Mouse (Mus musculus) ovary, postnatal 10 days (tissue): ENCODE results near the gene Fsd2.

Experiments used
- DNase-seq: peaks from one replicate; pipeline ENCODE4 v3.0.0; 2022; ENCODE audit warnings: low spot score

Fsd2 gene

DNA sequence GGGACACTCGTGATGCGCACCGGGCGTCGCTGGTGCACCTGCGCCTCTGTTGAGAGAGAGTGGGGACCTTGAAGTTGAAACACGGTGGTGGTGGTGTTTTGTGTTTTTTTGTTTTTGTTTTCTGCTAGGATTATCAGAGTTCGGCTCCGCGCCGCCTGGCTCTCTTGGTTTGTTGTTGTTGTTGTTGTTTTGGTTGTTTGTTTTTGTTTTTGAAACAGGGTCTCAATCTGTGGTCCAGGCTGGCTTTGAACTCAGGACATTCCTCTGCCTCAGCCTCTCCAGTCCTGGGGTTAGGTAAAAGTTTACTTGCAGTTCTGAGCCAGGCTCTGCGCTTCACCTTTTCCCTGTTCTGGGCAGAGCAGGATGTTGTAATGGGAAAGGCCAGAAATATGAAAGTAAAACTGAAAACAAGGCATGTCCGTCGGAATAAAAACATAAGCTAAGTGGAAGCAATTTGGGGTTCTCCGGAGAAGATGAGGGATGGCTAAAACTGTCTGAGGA is 5.2 kb upstream of the Fsd2 start:
- DNase-seq = no peak

DNA sequence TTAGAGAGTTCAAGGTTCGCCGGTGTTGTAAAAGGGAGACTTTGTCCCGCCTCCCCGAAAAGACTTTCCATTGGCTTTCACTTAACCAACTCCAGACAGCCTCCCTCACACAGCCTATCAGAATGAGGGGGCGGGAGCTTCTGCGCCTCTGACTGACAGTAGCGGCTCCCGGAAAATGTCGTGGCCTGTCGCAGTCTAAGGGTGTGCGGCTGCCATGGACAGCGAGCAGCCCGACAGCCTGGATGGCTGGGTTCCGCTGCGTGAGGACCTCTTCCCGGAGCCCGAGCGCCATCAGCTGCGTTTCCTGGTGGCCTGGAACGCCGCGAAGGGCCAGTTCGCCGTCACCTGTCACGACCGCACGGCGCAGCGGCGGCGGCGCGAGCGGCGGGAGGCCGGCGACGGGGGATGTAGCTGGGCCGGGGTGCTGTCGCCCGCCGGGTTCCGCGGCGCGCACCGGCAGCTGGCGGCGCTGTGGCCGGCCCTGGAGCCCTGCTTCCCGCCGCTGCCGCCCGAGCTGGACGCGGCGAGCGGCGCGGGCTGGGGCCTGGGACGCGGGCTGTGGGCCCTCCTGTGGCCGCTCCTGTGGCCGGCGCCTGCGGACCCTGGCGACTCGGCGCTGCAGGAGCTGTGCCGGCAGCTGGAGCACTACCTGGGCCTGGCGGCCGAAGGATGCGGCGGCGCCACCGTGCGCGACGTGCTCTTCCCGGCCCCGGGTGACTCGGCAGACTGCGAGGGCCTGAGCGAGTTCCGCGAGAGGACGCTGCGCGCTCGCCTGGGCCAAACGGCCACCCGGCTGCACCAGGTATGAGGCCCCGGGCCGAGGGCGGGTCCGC is 4.6 kb upstream of the Fsd2 start, which contains the start of gene Whamm:
Whamm (plus strand) TSS at position 159 of the 833 bp plus-strand sequence.
- DNase-seq = peak; percentile 72

DNA sequence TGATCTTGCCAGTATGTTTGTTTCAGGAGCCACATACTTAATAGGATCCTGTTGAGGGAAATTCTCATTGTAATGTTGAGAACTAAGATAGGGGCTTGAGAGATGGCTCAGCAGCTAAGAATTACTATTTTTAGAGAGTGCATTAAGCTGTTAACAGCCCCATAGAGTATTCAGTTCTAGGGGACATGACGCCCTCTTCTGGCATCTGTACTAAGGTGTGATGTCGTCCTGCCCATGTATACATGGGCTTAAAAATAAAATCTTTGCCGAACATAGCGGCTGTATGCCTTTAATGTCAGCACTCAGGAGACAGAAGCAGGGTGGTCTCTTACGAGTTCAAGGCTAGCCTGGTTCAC is 4.0 kb upstream of the Fsd2 start:
- no peak for DNase-seq

DNA sequence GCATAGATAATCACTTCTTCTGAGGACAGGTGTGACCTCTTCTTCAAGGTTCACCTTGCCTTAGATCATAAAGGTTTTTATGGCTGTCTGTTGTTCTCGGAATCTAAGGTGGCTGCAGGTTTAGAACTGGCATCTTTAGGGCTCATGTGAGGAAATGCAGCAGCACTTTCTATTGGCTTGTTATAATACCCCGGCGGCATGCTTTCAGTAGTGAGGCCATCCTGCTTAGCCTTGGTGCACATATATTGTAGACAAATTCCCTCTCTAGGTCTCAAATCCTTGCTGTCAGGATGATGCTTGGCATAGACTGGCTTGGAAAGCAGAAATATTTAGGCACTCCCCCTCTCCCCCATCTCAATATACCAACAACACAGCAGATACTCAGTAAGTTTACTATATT is 3.5 kb upstream of the Fsd2 start:
- no peak for DNase-seq

DNA sequence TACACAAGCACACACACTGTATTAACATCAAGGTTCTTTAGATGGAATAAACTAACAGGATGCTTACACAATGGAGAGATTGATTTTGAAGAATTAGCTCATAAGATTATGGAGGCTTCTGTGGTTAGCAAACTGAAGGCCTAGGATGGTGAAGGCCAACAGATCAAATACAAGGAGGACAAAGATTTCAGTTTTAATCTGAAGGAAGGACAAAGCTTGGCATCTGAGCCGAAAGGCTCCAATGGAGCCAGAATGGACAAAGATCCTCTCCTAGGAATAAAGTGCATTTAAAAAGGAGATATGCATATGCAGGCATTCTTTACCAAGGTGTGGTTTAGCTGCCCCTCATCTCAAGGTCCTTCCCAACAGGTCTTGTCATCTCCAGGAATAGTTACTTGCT is 3.1 kb upstream of the Fsd2 start:
- DNase-seq = no peak

DNA sequence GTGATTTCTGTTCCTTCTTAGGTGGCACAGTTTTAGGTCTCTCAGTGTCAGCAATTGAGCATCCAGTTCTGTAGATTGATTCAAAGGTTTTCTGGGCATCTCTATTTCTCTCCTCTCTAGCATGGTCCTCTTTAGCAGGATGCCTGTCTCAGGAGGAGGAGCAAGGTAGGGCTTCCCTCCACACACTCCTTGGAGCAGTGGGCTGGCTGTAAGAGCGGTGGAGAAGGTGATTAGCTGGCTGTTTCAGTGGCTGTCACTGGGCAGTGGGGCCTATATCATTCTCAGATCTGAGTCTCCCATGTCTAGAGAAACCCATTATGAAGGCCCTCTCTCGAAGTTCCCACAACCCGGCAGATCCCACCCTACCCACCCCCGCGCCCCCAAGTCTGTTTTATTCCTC is 652 bp upstream of the Fsd2 start:
- no peak for DNase-seq

DNA sequence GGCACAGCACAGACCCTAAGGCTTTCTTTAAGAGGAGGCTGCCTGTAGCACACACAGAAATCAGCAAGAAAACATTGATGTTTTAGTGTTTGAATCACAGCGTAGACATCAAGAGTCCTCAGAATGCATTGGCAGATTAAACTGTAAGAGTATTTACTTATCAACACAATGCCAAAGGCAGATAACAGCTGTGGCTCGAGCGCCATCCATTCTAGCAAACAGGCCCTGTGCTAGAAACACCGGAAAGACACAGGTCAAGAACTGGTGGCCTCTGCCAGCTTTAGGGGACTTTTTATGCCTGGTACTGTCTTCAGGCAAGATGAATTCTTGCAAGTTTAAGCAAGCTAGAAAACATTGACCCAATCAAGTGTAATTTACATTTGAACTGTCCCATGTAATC is 412 bp downstream of the Fsd2 start:
- no peak for DNase-seq

DNA sequence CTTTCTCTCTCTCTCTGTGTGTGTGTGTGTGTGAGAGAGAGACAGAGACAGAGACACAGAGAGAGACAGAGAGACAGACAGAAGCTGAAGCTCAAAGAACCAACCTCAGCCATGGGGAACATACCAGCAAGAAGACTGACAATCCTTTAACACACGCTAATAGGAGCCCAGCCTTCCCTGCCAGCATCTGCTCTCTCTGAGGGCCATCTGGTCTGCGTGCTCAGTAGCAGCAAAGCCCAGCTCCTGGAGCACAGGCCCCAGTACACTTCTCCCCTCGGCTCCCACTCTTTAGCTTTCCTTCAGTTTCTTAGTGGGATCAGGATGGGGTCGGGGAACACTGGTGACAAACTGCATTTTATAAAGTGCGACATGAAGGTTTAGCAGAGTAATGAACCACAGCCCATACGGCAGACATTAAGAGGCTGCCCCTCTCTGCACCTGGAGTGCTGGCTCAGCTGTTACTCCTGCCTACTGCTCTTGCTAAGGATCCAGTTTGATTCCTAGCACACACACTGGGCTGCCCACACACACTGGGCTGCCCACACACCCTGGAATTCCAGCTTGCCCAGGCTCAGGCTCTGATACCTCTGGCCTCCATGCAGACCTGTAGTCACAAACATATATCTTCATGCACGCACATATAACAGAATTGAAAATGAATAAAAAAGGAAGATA is 1.2 kb downstream of the Fsd2 start:
- no peak for DNase-seq

DNA sequence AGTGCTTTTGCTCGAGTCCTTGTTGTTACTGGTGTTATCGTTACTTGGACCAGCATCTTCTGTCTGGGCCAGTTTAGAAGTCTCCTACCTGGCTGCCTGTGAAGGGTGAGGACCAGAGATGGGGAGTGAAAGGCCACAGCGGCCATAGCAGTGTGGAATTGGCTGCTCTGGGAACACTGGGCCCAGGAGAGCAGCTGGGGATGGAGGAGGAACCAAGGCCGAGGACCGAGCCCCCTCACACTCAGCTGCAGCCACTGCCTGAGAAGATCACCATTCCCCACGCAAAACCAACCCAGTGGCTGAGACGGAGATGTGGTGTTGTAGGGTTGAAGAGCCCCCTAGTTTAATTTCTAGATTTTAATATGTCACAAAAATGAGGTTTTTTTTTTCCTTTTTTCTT is 2.0 kb downstream of the Fsd2 start:
- DNase-seq = no peak

DNA sequence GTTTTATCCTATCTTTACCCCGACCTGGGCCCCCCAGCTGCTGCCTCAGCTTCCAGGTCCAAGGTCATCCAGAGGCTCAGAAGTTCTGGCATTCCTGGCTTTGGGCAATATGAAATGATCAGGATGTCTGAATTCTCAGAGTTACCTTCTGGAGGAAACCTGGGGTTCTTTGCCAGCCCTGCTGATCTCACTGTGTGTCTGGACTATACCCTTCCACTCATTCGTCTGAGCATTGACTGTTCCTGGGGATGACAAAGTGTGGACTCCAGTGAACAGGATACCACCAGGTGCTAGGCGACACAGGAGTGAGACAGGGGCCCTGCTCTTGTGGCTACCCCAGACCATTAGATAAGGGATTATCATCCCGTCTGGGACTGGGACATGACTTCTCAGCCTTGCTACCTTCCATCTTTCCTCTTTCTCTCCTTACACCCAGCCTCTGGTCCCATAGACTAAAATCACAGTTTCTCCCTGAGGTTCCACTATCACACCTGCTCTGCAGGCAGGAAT is 3.2 kb downstream of the Fsd2 start:
- no peak for DNase-seq

DNA sequence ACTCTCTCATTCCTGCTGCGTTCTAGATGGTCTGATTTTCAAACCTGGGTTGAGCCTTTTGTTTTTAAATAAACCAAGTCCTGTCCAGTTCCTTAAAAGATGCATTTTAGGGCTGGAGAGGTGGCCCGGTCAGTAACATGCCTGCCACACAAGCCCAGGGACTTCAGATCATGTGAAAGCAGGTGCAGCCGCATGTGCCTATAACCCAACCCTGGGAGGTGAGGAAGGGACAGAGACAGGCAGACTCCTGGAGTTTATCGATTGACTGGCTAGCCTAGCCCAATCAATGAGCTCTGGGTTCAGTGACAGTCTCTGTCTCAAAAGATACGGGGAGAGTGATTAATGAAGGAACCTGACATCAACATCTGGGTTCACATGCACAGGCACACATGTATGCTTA is 5.5 kb downstream of the Fsd2 start:
- no peak for DNase-seq

DNA sequence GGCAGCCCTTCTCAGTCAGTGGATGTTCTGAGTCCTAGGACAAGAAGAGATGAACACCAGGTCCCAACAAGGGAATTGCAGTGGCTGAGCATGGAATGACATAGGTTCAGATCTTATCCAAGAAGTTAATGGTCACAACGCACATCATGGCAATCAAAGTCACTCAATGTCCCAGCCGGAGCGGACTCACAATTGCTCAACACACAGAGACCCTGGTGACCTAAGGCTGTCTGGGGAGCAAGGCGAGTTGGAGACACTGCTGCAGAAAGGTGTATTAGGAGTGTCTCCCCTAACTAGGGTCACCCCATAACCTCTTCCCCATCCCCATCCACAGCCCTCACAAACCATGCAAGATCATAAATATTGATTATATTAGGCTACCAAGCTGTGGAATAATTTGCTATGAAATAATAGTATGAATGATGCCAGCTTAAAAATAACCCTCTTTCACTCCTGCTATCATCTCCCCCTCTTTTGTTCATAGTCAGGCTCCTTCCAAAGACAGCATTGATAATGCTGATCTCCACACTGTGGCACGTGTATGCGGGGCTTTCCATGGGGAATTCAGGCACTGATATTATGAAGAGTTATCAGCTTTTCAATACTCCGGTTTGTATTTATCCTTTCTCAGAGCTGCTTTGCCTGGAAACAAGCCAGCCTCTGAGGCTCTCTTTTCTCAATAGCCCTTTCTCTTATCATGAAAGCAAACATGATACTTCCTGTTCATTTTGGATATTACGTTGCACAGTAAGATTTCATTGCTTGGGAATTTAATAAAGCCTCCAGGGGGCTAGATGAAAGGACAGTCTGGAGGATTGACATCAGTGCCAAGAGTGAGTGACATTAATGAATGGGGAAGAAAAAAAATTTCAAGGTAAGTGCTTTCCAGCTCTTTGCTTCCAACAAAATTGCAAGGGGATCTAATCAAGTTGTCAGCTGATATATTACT is 6.4 kb downstream of the Fsd2 start:
- no peak for DNase-seq

DNA sequence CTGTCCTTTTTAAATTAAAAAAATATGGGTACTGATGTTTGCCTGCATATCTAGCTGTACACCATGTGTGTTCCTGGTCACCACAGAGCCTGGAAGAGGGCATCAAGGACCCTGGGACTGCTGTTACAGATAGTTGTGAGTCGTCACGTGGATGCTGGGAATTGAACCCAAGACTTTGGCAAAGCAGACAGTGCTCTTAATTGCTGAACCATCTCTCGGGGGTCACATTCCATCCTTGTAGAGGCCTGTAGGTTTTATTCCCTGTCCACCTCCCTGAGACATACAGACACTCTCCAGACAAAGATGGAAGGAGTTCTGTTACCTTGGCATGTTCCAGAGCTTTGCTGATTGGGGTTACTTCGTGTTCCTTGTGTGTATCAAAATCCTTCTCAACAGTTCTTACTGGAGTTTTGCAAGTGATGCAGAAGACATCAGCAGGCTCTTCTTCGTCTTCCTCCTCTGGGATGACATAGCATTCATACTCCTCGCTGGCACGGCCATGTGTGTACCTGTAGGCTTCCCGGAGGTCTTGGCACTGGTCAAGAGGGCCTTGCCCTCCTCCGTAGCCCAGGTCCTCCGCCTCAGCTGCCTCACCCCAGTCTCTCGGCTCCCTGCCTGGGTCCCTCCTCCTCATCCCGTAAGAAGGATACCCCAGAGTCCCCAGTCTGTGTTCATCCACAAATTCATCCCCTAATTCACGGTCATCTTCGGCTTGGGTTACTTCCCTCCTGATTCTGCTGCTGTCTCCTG is 7.3 kb downstream of the Fsd2 start:
- no peak for DNase-seq

DNA sequence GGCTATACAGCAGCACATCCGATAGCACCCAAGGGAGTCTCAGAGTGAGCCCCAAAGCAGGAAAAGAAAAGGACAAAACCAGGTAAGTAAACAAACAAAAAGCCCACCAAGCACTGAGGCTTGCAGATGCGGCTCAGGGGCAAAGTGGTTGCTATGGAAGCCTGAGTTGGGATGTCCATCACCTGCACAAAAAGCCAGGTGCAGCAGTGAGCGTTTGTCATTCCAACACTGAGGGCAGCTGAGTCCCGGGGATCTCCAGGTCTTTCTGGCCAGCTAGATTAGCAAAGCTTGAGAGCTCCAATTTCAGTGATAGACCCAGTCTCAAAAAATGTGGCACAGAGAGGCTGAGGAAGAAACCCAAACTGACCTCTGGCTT is 8.8 kb downstream of the Fsd2 start:
- no peak for DNase-seq

DNA sequence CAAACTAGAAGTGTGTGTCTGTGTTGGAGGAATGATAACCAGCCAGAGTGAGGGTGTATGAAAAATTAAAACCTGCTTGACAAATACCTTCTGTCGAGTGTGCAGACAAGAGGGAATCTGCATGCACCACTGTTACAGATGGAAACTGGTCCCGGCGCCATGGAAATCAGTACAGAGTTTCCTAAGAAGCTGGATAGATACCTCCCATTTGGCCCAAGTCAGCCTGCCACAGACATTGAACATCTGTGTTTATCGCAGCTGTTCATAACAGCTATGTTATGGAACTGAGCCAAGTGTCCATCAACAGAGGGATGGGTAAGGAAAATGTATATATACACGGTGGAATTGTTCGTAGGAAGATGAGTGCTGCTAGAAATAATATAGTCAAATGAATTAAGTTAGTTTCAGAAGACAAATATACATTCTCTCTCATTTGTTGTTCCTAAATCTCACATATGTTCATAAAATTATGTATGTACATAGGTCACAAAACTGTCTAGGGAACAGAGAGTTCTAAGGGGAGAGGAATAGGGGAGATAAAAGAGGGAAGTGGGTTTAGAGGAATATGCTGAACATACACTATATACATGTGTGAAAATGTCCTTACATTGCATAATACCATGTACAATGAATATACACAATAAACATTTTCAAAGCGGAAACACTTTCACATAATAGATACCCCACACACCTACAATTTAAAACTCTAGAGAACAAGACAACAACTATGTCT is 9.3 kb downstream of the Fsd2 start:
- no peak for DNase-seq

DNA sequence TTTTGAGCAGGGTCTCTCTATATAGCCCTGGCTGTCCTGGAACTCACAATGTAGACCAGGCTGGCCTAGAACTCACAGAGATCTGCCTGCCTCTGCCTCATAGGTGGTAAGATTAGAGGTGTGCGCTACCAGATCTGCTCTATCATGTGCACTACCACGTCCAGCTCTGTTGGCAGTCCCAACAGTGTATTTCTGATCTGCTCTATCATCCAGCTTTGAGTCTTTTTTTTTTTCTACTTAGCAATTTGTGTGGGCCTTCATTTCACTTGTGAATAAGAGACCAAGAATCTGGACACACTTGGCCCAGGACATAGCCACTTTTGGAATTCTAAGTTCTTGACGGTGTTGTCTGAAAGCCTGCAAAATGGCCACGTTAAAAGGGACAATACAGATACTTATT is 9.9 kb downstream of the Fsd2 start:
- DNase-seq = no peak

DNA sequence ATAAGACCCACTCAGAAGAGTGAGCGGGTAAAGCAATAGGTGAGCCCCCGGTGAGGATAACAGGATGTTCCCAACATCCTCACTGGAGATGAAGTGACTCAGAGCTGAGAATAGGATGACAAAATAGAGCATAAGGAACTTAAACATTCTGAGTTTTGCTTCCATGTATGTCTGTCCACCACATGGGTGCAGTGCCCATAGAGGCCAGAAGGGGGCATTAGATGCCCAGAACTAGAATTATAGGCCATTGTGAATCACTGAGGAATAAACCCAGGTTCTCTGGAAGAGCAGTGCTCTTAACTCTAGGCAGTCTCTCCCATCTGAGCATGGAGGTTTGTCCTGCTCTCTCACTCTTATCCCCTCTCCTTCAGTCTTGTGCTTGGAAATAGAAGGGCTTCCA is 12.4 kb downstream of the Fsd2 start:
- no peak for DNase-seq

DNA sequence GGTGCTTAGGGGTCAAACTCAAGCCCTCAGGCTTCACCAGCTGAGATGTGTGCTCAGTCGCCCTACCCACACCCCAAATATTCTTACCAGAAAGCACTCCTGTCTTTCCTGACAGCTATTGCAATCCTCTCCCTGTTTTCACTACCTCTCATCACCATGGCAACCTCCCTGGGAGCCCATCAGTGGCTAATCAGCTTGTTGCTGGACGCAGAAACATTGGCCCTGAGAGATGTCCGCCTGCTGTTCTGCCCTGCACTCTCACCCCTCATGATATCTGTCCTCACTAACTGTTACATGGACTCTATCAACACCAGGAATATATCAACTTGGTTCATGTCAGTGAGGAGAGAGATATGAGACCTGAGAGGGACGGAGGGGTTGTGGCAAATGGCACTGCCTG is 13.2 kb downstream of the Fsd2 start:
- no peak for DNase-seq

DNA sequence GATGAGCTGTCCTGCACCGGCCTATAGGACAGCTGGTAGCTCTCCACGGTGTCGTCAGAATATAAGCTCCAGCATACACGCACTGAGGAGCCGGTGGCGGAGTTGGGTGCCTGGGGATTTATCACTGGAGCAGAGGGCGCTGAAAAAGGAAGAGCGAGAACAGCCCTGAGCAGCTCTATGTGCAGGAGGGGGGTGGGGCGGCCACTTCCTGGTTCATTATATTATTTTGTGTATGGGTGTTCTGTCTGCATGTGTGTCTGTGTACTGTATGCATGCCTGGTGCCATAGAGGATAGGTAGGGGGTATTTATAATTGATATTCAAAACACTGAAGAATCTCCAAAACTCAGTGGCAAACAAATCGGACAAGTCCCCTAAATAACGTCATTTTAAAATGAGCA is 17.9 kb downstream of the Fsd2 start:
- DNase-seq = no peak

DNA sequence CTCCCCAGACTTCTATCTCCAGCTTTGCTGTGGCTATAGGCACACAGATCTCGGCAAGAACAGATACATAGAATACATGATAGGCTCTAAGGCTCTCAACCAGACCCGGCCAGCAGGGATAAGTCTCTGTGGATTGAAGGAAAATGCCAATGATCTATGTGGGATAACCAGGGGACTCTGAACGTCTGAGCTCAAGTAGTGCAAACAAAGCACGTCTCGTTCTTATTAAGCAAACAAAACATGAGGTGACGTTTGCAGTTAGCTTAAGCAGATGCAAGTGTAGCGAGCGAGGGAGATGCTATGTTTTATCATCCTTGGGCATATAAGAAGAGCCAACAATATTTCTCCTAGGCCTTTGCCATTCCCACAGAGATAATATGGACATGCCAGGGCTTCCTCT is 23.8 kb downstream of the Fsd2 start:
- DNase-seq = no peak
